Mouse (Mus musculus) embryonic facial prominence, embryonic 10.5 days (tissue): ENCODE measurements at regions not wholly inside any gene's neighbourhood (a gene's known extent, or its start where the extent isn't known, plus 50 kb on each side); places are given as distances from the start of the nearest gene placed in this dataset.
A peak's percentile ranks its signal among the peaks of the same experiment; 100 is the strongest.

Experiments used
- DNase-seq: peaks from one replicate; pipeline ENCODE4 v3.0.0-alpha.2; 2017; ENCODE audit warnings: low spot score
- H3K27ac ChIP-seq: fragments of 300-500 bp; sonication (generic); replicated peaks from 2 replicates; pipeline ENCODE4 v1.5.1; 2016; ENCODE audit warnings: mild to moderate bottlenecking
- H3K27me3 ChIP-seq: fragments of 300-500 bp; sonication (generic); replicated peaks from 2 replicates; pipeline ENCODE4 v1.6.1; 2016; ENCODE audit warnings: low read depth, mild to moderate bottlenecking; ENCODE audit not compliant: poor library complexity, severe bottlenecking
- H3K36me3 ChIP-seq: fragments of 300-500 bp; sonication (generic); replicated peaks from 2 replicates; pipeline ENCODE4 v1.6.1; 2016; ENCODE audit warnings: mild to moderate bottlenecking, moderate library complexity
- H3K4me1 ChIP-seq: fragments of 300-500 bp; sonication (generic); 2 replicates; pipeline ENCODE4 v1.6.1; 2016
- H3K4me3 ChIP-seq: fragments of 300-500 bp; sonication (generic); 2 replicates; pipeline ENCODE4 v1.5.1; 2016; ENCODE audit warnings: mild to moderate bottlenecking, moderate library complexity
- H3K9me3 ChIP-seq: fragments of 300-500 bp; sonication (generic); 2 replicates; pipeline ENCODE4 v1.6.1; 2016; ENCODE audit warnings: mild to moderate bottlenecking
- WGBS: fragments of 180-500 bp; shearing (Covaris S2); methylation state at CpG from one replicate; pipeline ENCODE4 v1.1.7; 2016; 5-methylcytosine and 5-hydroxymethylcytosine counted together

DNA sequence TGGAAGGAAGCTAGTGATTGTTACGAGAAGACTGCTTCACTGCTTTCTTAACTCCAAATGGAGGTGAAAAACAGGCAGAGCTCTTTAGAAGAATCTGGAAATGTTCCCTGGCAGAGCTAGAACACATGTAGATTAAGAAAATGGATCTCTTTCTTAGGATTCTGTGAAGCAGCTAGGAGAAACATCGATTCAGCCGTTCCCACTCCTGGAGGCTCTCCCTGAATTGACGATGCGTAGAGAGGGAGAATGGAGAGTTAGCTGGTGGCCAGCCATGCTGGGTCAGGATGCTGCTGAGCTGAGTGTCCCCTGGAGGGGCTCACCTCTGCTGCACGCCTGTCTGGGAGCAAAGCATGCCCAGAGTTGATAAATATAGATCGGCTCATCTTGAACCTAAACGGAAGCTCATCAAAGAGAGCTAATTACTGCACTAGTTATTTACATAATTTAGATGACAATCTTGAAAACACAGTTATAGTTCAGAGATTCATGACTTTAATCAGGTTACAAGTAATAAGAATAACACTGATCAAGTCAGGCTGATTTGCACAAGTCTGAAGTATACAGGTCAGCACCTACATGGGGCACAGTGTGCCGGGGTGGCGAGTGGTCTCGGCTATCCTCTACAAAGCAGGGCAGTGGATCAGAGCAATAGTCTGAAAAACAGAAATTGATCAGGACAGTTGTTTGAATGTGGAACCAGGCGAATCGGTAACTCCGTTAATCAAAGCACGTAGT lies 273.0 kb downstream of the Rngtt start:
- no peak overlapping the region for H3K27ac ChIP-seq

GRCm38 (mm10) chr4:33583979-33584907 lies 274.1 kb downstream of the Rngtt start:
- Histone ChIP-seq H3K27me3 (peaks cover 5% of the 10 kb centered on the region; the same call in 1 of the 2 replicates), H3K27ac (no peak overlapping the region), H3K36me3 (no peaks in the 10 kb centered on the region), H3K4me3 (no peak overlapping the region), H3K9me3 (no peaks in the 10 kb centered on the region), H3K4me1 (peaks cover 34% of the 10 kb centered on the region)
- no peak for DNase-seq
- WGBS = 92% methylated on average over 22 of the region's 22 CpGs

More for the DNA sequence above, 273.0 kb downstream of the Rngtt start:
- no peak for DNase-seq
- WGBS = 87% methylated on average over 15 of the region's 15 CpGs
- Histone ChIP-seq H3K4me3 (no peak overlapping the region), H3K4me1 (peaks cover 25% of the 10 kb centered on the region), H3K36me3 (no peaks in the 10 kb centered on the region), H3K27me3 (peaks cover 5% of the 10 kb centered on the region; the same call in 1 of the 2 replicates), H3K9me3 (0 out of 2 replicates have a peak, but pooled peaks cover under 1% of the 10 kb centered on the region)

GRCm38 (mm10) chr4:33585821-33586220 lies 275.7 kb downstream of the Rngtt start:
- Histone ChIP-seq H3K36me3 (no peaks in the 10 kb centered on the region), H3K27me3 (peaks cover 9% of the 10 kb centered on the region; the same call in 1 of the 2 replicates), H3K9me3 (no peaks in the 10 kb centered on the region), H3K27ac (peak overlapping the region; percentile 78), H3K4me1 (peaks cover 35% of the 10 kb centered on the region), H3K4me3 (no peak overlapping the region)
- 78% methylated on average over 6 of the region's 6 CpGs for WGBS
- no peak for DNase-seq

DNA sequence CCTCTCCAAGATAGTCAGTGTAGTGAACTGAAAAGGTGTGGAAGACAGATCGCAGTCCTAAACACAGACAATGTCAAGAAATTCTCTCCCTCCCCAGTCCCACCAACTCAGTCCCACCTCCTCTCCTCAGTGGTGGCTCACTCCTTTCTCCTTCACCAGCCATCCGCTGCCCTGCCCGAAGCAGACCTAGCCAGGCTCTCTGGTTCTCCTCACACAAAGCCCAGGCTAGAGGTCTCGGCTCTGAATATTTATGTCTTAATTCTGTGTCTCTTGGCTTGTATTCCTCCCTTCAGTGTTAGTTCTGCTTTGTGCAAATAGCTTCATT lies 276.1 kb downstream of the Rngtt start:
- H3K36me3 ChIP-seq = no peaks in the 10 kb centered on the region
- H3K9me3 ChIP-seq = no peaks in the 10 kb centered on the region
- H3K27ac ChIP-seq = peak overlapping the region; percentile 78
- no peak for DNase-seq
- 52% methylated on average over 4 of the region's 4 CpGs for WGBS
- H3K4me1 ChIP-seq = peaks cover 35% of the 10 kb centered on the region
- H3K4me3 ChIP-seq = peak overlapping the region; percentile 40; the same call in 1 of the 2 replicates
- peaks cover 9% of the 10 kb centered on the region; the same call in 1 of the 2 replicates for H3K27me3 ChIP-seq

DNA sequence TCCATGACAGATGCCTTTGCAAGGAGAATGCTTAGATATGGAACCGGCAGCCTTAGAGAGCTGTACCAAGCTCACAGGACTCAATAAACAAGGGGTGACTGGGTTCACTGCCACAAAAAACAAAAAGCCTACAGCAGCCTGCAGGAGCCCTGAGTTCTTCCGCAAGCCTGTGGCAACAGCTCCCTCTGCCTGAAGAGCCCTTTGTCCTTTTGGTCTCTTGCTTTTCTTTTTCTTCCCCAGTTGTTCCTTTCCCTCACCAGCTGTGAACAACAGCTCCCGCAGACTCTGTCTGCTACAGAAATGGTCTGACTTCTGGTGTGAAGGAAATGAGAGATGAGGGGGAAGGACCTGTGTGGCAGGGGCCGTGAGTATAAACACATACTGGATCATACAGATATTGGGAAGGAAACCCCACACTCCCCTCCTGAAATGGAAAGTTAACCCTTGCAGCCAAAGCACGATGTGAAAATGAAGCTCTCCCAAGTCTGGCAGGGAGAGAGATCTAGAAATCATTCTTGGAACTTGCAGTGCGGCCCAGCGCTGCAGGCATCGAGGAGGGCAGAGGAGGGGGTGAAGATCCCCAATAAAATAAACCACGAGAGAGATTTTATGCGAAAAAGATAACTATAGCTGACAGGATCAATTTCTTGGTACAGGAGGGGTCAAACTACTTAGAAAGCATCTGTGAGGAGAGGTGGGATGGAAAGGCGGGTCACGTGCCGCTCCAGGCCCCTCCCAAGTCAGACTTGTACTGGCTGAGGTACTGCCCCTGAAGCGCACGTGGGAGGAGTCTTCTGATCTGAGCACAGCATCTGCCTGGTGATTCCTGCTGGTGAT lies 276.7 kb downstream of the Rngtt start:
- H3K4me3 ChIP-seq = peak overlapping the region; percentile 40
- H3K27ac ChIP-seq = peak overlapping the region; percentile 78
- peaks cover 9% of the 10 kb centered on the region; the same call in 1 of the 2 replicates for H3K27me3 ChIP-seq
- H3K36me3 ChIP-seq = no peaks in the 10 kb centered on the region
- WGBS = 8% methylated on average over 15 of the region's 15 CpGs
- H3K4me1 ChIP-seq = peaks cover 35% of the 10 kb centered on the region
- peak; percentile 76 for DNase-seq
- no peaks in the 10 kb centered on the region for H3K9me3 ChIP-seq

DNA sequence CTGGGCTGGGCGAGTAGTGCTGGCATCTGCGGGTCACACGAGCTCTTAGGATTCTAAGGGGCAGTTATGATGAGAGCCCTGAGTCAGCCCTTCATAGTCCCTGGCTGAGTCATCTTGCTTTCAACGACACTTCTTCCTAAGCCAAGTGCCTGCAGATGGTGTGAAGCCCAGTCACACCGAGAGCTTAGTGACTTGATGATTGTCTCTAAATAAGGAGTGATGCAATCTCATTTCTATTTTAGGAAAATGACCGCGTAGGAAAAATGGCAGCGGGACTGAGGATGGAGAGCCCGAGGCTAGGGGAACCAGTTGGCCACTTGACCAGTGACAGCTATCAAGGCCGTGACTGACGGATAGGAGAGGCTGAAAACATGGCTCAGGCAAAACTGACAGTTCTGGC lies 277.6 kb downstream of the Rngtt start:
- Histone ChIP-seq H3K4me3 (no peak overlapping the region; the same call in 1 of the 2 replicates), H3K9me3 (peaks cover 3% of the 10 kb centered on the region; the same call in 1 of the 2 replicates), H3K27me3 (peaks cover 9% of the 10 kb centered on the region; the same call in 1 of the 2 replicates), H3K4me1 (peaks cover 35% of the 10 kb centered on the region), H3K36me3 (no peaks in the 10 kb centered on the region), H3K27ac (no peak overlapping the region; the same call in 1 of the 2 replicates)
- 67% methylated on average over 11 of the region's 11 CpGs for WGBS
- DNase-seq = peak; percentile 18

DNA sequence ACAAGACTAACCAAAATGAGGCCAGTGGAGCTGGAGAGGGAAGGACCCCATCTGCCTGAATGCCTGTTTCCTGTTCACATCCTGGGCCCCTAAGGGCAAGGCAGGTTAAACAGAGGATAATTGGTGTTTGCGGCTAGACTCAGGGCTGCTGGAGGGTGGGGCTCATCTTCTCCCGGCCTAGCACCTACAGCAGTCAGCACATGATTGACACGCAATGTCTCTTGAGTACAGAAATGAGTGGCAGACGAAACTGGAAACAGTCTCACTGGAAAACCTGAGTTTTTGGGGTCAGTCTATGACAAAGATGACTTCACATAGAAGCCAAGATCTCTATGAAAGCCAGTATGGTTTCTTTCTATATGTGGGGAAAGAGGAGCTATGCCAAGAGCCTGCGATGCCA lies 278.0 kb downstream of the Rngtt start:
- Histone ChIP-seq H3K27ac (no peak overlapping the region), H3K4me3 (no peak overlapping the region), H3K36me3 (no peaks in the 10 kb centered on the region), H3K27me3 (peaks cover 9% of the 10 kb centered on the region; the same call in 1 of the 2 replicates), H3K4me1 (peaks cover 35% of the 10 kb centered on the region), H3K9me3 (peaks cover 3% of the 10 kb centered on the region; the same call in 1 of the 2 replicates)
- DNase-seq = no peak
- 64% methylated on average over 5 of the region's 5 CpGs for WGBS

DNA sequence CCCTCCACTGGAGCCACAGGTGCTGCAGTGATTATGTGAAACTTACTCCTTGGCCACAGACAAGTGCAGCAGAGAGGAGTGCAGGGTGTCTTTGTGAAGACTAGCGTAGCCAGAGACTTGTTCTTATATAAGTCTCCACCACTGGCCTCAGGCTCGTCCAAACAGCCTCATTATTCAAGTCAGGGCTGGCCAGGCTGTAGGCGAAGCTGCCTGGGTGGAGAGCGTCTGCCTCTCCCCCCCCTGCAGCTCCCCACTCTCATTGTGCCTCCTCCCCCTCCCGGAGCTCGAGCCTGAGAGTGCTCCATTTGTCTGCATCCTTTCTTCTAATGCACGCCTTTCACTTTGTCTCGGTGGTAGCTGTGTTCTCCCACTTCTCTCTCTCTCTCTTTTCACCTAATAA lies 279.1 kb downstream of the Rngtt start:
- DNase-seq = peak; percentile 39

GRCm38 (mm10) chr4:33594997-33595657 lies 285.0 kb downstream of the Rngtt start:
- peaks cover 1% of the 10 kb centered on the region; the same call in 1 of the 2 replicates for H3K27me3 ChIP-seq
- H3K9me3 ChIP-seq = peaks cover 3% of the 10 kb centered on the region; the same call in 1 of the 2 replicates
- peak overlapping the region; percentile 61; the same call in 1 of the 2 replicates for H3K27ac ChIP-seq
- 43% methylated on average over 11 of the region's 11 CpGs for WGBS
- DNase-seq = no peak
- no peaks in the 10 kb centered on the region for H3K36me3 ChIP-seq
- no peak overlapping the region for H3K4me3 ChIP-seq
- H3K4me1 ChIP-seq = peaks cover 9% of the 10 kb centered on the region; the same call in 1 of the 2 replicates

More for the DNA sequence above, 279.1 kb downstream of the Rngtt start:
- 10% methylated on average over 8 of the region's 8 CpGs for WGBS
- Histone ChIP-seq H3K36me3 (no peaks in the 10 kb centered on the region), H3K27me3 (peaks cover 9% of the 10 kb centered on the region; the same call in 1 of the 2 replicates), H3K27ac (0 out of 2 replicates have a peak overlapping the region, but pooled peaks have one; percentile 26), H3K9me3 (peaks cover 3% of the 10 kb centered on the region; the same call in 1 of the 2 replicates), H3K4me1 (peaks cover 35% of the 10 kb centered on the region), H3K4me3 (peak overlapping the region; percentile 11; the same call in 1 of the 2 replicates)

GRCm38 (mm10) chr4:33595763-33596162 lies 285.7 kb downstream of the Rngtt start:
- no peaks in the 10 kb centered on the region; the same call in 1 of the 2 replicates for H3K27me3 ChIP-seq
- H3K36me3 ChIP-seq = no peaks in the 10 kb centered on the region
- no peak overlapping the region; the same call in 1 of the 2 replicates for H3K27ac ChIP-seq
- no peak overlapping the region for H3K4me3 ChIP-seq
- peaks cover 3% of the 10 kb centered on the region; the same call in 1 of the 2 replicates for H3K9me3 ChIP-seq
- WGBS = 79% methylated on average over 9 of the region's 9 CpGs
- DNase-seq = no peak
- H3K4me1 ChIP-seq = peaks cover 9% of the 10 kb centered on the region; the same call in 1 of the 2 replicates

- WGBS = 65% methylated on average over 1 of the region's 1 CpGs
- Histone ChIP-seq H3K36me3 (no peaks in the 10 kb centered on the region), H3K4me1 (peaks cover 9% of the 10 kb centered on the region; the same call in 1 of the 2 replicates), H3K9me3 (no peaks in the 10 kb centered on the region), H3K4me3 (no peak overlapping the region), H3K27me3 (no peaks in the 10 kb centered on the region; the same call in 1 of the 2 replicates), H3K27ac (no peak overlapping the region)
- no peak for DNase-seq
Measured at GRCm38 (mm10) chr4:33599966-33600365, 289.9 kb downstream of the Rngtt start.
